Mouse (Mus musculus) liver, postnatal 0 days (tissue): Measurements from ENCODE around the gene Anks1b.

Experiments
- CTCF ChIP-seq: sonication (generic); IDR thresholded peaks from 2 replicates; pipeline ENCODE4 v1.5.1; 2016; ENCODE audit warnings: antibody characterized with exemption, low read depth
- EP300 ChIP-seq: IDR thresholded peaks from 2 replicates; pipeline ENCODE4 v1.6.1; 2016; ENCODE audit warnings: antibody characterized with exemption, low read depth, mild to moderate bottlenecking

DNA sequence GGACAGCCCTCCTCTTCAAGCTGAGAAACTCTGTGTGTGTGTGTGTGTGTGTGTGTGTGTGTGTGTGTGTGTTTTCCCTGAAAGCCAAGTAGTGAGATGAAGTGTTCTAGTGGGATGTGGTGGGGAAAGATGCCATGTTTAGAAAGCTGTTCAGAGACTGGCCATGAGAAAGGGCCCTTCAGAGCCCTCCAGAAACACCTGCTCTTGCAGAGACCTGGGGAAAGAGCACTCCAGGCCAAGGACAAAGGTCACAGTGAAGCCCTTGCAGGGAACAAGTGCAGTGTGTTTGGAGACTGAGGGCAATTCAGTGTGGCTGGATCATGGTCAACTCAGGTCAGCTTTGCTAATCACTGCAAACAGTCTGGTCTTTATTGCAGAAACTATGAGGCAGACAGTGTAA lies 961.9 kb downstream of the Anks1b start:
- no peak for TF ChIP-seq CTCF
- no peak for TF ChIP-seq EP300
